Mouse (Mus musculus) liver, embryonic 14.5 days (tissue): ENCODE measurements around the gene Adamts13. TPM values are rescaled to one million over a fixed set of nuclear protein-coding genes. Genes with fewer than 3 reads are reported as not detected.
A peak's percentile ranks its signal among the peaks of the same experiment; 100 is the strongest.

ENCODE experiments used
- ATAC-seq: fragments of 200-750 bp; cut with Nextera tagmentation; 2 replicates; pipeline ENCODE4 v1.8.0; 2017; ENCODE audit warnings: moderate number of reproducible peaks, mild to moderate bottlenecking, moderate library complexity; ENCODE audit not compliant: insufficient read depth
- DNase-seq, 3 experiments: peaks; one replicate each; pipeline ENCODE4 v3.0.0-alpha.2; 2012 to 2013; ENCODE audit warnings: low read depth in 3 of 3, low spot score in 3 of 3
- H3K27ac ChIP-seq: fragments of 300-500 bp; sonication (generic); 2 replicates; pipeline ENCODE4 v1.5.1; 2014; ENCODE audit warnings: moderate library complexity, mild to moderate bottlenecking, control low read depth, inconsistent platforms
- H3K27me3 ChIP-seq: fragments of 300-500 bp; sonication (generic); 2 replicates; pipeline ENCODE4 v1.6.1; 2014; ENCODE audit warnings: mild to moderate bottlenecking, low read length, moderate library complexity; ENCODE audit not compliant: control insufficient read depth, insufficient read depth
- H3K36me3 ChIP-seq: fragments of 300-500 bp; sonication (generic); replicated peaks from 2 replicates; pipeline ENCODE4 v1.6.1; 2014; ENCODE audit warnings: low read depth; ENCODE audit not compliant: control insufficient read depth, insufficient read depth
- H3K4me1 ChIP-seq, 2 experiments: fragments of 200-500 bp in 1 of 2; fragments of 300-500 bp in 1 of 2; sonication (generic) in 1 of 2; replicated peaks; 2 replicates each; pipeline ENCODE4 v1.6.1; 2012 to 2014; ENCODE audit warnings: antibody characterized with exemption in 1 of 2, inconsistent platforms in 1 of 2, low read length in 1 of 2; ENCODE audit not compliant: control insufficient read depth in 2 of 2, insufficient read depth in 2 of 2
- H3K4me2 ChIP-seq: fragments of 300-500 bp; sonication (generic); 2 replicates; pipeline ENCODE4 v1.6.1; 2014; ENCODE audit warnings: low read depth, mild to moderate bottlenecking, control low read depth, moderate library complexity
- H3K4me3 ChIP-seq, 2 experiments: fragments of 200-500 bp in 1 of 2; fragments of 300-500 bp in 1 of 2; sonication (generic) in 1 of 2; 2 replicates each; pipeline ENCODE4 v1.5.1; 2012 to 2014; ENCODE audit warnings: low read depth in 2 of 2, low read length in 2 of 2, mild to moderate bottlenecking in 2 of 2, control low read depth in 1 of 2, inconsistent platforms in 1 of 2, moderate library complexity in 1 of 2; ENCODE audit not compliant: insufficient read depth in 1 of 2
- H3K9ac ChIP-seq: fragments of 300-500 bp; sonication (generic); replicated peaks from 2 replicates; pipeline ENCODE4 v1.6.1; 2014; ENCODE audit warnings: mild to moderate bottlenecking, control low read depth, moderate library complexity
- H3K9me3 ChIP-seq: fragments of 300-500 bp; sonication (generic); 2 replicates; pipeline ENCODE4 v1.6.1; 2016; ENCODE audit warnings: low read length, mixed read lengths; ENCODE audit not compliant: control insufficient read depth
- CTCF ChIP-seq: IDR thresholded peaks from 2 replicates; pipeline ENCODE4 v1.5.1; 2016; ENCODE audit warnings: antibody characterized with exemption, low read depth, control low read depth
- EP300 ChIP-seq: IDR thresholded peaks from 2 replicates; pipeline ENCODE4 v1.6.1; 2016; ENCODE audit warnings: antibody characterized with exemption, low read depth
- WGBS: fragments of 180-500 bp; shearing (Covaris S2); extraction: QIAGEN DNeasy Blood & Tissue Kit; methylation state at CpG from one replicate; pipeline ENCODE4 v1.1.7; 2014; ENCODE audit not compliant: insufficient replicate concordance; 5-methylcytosine and 5-hydroxymethylcytosine counted together
- polyA plus RNA-seq, 2 experiments: library from polyadenylated mRNA; depleted of rRNA in 1 of 2; stranded (reverse) in 1 of 2; unstranded in 1 of 2; fragments of >200 nt; fragmentation: Nextera tagmentation in 1 of 2; extraction: Ambion mirVana in 1 of 2; gene quantifications; 2 replicates each; pipeline versions ENCODE4 v1.2.1 to v1.2.3; 2012 to 2014

The Adamts13 gene
- polyA plus RNA-seq, 2 experiments, result 0.89 to 1.8 TPM

DNA sequence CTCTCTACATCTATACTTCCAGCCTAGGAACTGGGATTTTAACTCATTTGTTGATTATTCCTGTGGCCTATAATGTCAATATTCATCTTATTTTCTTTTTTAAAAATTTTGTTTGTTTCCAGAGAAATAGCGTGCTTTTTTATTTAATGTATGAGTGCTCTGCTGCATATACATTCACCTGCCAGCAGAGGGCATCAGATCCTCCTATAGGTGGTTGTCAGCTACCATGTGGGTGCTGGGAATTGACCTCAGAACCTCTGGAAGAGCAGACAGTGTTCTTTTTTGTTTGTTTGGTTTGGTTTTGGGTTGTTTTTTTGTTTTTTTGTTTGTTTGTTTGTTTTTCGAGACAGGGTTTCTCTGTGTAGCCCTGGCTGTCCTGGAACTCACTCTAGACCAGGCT lies 6.0 kb upstream of the Adamts13 start:
- H3K4me2 ChIP-seq, result no peak overlapping the region
- DNase-seq (no peak), ATAC-seq (no peak)
- no peak for TF ChIP-seq EP300
- TF ChIP-seq CTCF, result peak; percentile 43
- no peak overlapping the region for H3K4me3 ChIP-seq
- H3K4me1 ChIP-seq, result peaks cover 9 to 13% of the 10 kb centered on the region in 2 experiments
- H3K36me3 ChIP-seq, result no peaks in the 10 kb centered on the region
- WGBS, result 59% methylated on average over 2 of the region's 2 CpGs
- H3K27ac ChIP-seq, result no peak overlapping the region
- no peaks in the 10 kb centered on the region for H3K9me3 ChIP-seq
- no peaks in the 10 kb centered on the region for H3K27me3 ChIP-seq
- H3K9ac ChIP-seq, result no peak overlapping the region

- 14% methylated on average over 4 of the region's 4 CpGs for WGBS
- DNase-seq (peak in 1 of 3 experiments; percentile 17), ATAC-seq (no peak)
- Histone ChIP-seq H3K4me1 (peaks cover 0 to 7% of the 10 kb centered on the region in 2 experiments; a peak in 2 of 4 replicates), H3K27ac (no peak overlapping the region), H3K4me2 (no peak overlapping the region), H3K36me3 (no peaks in the 10 kb centered on the region), H3K4me3 (no peak overlapping the region), H3K27me3 (no peaks in the 10 kb centered on the region), H3K9ac (no peak overlapping the region), H3K9me3 (no peaks in the 10 kb centered on the region)
- TF ChIP-seq CTCF (no peak), EP300 (no peak)
Observed at GRCm38 (mm10) chr2:26973960-26974359, 744 bp downstream of the Adamts13 start.

DNA sequence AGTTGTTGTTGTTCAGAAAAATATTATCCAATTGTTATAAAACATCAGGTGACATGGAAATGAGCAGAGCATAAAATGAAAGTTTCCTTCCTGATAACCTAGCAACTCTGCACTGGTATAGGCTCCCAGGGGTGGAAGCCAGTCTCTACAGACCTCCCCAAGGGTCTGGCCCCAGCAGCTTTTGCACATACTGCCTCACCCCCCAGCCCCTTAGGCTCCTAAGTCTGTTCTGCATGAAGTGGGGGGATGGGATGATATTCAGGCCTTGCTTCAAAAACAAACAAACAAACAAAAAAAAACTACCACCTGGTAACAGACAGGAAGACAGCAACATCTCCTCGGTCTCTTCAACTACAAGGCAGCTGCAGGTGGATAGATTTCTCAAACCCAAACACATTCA lies 7.1 kb downstream of the Adamts13 start:
- Histone ChIP-seq H3K36me3 (no peaks in the 10 kb centered on the region), H3K9me3 (no peaks in the 10 kb centered on the region), H3K27me3 (no peaks in the 10 kb centered on the region), H3K9ac (no peak overlapping the region), H3K4me2 (no peak overlapping the region), H3K27ac (no peak overlapping the region), H3K4me1 (peaks cover 0 to 2% of the 10 kb centered on the region in 2 experiments; a peak in 1 of 4 replicates), H3K4me3 (no peak overlapping the region)
- WGBS, result 41% methylated on average over 1 of the region's 1 CpGs
- ATAC-seq (no peak), DNase-seq (no peak)
- no peak for TF ChIP-seq EP300
- TF ChIP-seq CTCF, result no peak

GRCm38 (mm10) chr2:26984179-26984578 lies 11.0 kb downstream of the Adamts13 start:
- 48% methylated on average over 2 of the region's 2 CpGs for WGBS
- no peak overlapping the region for H3K27ac ChIP-seq
- ATAC-seq, result no peak
- H3K9me3 ChIP-seq, result no peaks in the 10 kb centered on the region
- H3K36me3 ChIP-seq, result no peaks in the 10 kb centered on the region
- TF ChIP-seq CTCF (no peak), EP300 (no peak)
- peaks cover 0 to 2% of the 10 kb centered on the region in 2 experiments; a peak in 1 of 4 replicates for H3K4me1 ChIP-seq
- no peak overlapping the region for H3K9ac ChIP-seq
- H3K27me3 ChIP-seq, result no peaks in the 10 kb centered on the region
- no peak overlapping the region for H3K4me2 ChIP-seq
- no peak overlapping the region for H3K4me3 ChIP-seq
- DNase-seq, result no peak

- Histone ChIP-seq H3K4me2 (no peak overlapping the region), H3K4me1 (peaks cover 0 to 2% of the 10 kb centered on the region in 2 experiments; a peak in 1 of 4 replicates), H3K36me3 (no peaks in the 10 kb centered on the region), H3K4me3 (no peak overlapping the region), H3K27me3 (no peaks in the 10 kb centered on the region), H3K9me3 (no peaks in the 10 kb centered on the region), H3K9ac (no peak overlapping the region), H3K27ac (no peak overlapping the region)
- ATAC-seq (no peak), DNase-seq (no peak)
- 53% methylated on average over 5 of the region's 5 CpGs for WGBS
- TF ChIP-seq CTCF (no peak), EP300 (no peak)
Observed at GRCm38 (mm10) chr2:26984640-26985039, 11.4 kb downstream of the Adamts13 start.
